Mouse (Mus musculus): ENCODE measurements around the gene Mllt3.
A peak's percentile ranks its signal among the peaks of the same experiment; 100 is the strongest.

The Mllt3 gene

DNA sequence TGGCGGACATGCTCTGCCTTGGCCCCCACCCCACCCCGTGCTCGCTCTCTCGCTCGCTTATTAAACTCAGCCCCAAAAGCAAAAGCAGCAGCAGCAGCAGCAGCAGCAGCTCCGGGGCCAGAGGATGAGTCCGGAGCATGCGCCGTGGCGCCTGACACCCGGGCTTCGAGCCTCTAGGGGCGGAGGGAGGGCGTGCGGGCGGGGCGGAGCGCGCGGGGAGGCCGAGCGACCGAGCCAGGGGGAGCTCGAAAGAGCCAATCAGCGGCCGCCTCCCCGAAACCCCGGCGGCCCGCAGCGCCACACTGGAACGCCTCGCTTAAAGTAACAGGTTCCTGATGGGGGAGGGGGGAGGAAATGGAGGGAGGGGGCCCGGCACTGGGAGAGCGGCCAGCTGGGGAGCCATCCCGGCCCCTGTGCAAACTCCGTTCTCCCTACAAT is at the start of gene Mllt3:
Mllt3 (minus strand) TSS at position 149 of the 438 bp plus-strand sequence.
- peak; percentile 95 for DNase-seq

DNA sequence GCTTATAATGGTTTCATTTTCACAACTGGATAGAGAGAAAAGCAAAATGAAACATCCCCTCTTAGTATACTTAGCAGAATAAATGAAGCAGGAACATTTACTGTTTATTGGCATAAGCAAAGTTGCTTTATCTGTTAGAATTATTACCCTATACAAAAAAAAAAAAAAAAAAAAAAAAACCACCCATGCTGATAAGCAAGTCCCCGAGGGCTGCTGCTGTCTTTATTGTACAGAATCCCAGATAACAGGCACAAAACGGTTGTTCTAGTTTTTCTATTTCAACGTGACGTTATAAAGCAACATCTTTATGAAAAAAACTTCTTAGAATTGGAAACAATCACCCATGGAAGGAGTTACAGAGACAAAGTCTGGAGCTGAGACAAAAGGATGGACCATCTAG is 49.2 kb upstream of the Mllt3 start:
- DNase-seq, result no peak

DNA sequence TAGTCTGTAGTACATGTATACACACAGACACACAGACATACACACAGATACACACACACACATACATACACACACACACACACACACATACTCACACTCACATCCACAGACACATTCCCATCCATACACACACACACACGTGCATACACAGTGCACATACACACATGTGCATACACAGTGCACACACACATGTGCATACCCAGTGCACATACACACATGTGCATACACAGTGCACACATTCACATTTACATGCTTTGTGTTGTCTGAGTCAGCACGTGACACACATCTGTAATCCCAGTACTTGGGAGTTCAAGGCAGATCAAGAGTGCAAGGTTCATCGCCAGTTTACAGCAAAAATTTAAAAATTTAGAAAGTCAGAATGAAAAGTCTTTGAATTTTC is 48.7 kb upstream of the Mllt3 start:
- no peak for DNase-seq

- DNase-seq, result no peak
Measured at GRCm38 (mm10) chr4:88081417-88081816, 48.3 kb upstream of the Mllt3 start.

- no peak for DNase-seq
Measured at GRCm38 (mm10) chr4:88078983-88079382, 45.8 kb upstream of the Mllt3 start.

DNA sequence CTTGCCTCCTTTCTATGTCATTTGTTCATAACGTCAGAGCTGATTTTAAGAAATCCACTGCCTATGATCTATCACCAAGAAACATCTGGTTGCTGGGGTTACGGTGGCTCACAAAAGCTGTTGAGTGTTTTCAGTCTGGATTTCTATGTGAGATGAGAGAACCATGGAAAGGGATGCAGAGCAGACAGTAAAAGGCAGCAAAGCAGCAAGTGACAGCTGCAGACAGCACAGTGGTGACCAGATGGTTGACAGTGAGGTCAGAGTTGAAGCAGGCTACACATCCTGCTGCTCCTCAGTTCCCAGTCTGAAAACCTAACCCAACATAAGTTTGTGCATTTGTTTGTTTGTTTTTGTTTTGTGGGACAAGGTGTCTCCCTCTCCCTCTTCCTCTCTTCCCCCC is 42.2 kb upstream of the Mllt3 start:
- DNase-seq, result no peak

- no peak for DNase-seq
Measured at GRCm38 (mm10) chr4:88046280-88046679, 13.1 kb upstream of the Mllt3 start.

DNA sequence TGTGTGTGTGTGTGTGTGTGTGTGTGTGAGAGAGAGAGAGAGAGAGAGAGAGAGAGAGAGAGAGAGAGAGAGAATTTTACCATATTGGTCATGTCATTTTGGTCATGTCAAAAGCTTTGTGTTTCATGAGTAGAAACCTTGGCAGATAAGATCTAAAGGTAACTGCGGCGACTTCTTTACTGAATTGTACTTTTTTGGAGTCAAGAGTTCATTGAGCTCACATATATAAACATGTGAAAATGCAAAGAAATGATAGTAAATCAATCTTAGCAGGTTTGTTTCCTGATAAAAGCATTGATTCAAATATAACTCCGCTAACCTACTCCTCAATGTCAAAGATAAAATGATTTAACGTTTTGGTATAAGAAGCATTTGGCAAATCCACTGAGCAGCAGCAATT is 12.0 kb upstream of the Mllt3 start:
- no peak for DNase-seq

GRCm38 (mm10) chr4:88035361-88035760 is 2.2 kb upstream of the Mllt3 start:
- DNase-seq, result peak; percentile 46

DNA sequence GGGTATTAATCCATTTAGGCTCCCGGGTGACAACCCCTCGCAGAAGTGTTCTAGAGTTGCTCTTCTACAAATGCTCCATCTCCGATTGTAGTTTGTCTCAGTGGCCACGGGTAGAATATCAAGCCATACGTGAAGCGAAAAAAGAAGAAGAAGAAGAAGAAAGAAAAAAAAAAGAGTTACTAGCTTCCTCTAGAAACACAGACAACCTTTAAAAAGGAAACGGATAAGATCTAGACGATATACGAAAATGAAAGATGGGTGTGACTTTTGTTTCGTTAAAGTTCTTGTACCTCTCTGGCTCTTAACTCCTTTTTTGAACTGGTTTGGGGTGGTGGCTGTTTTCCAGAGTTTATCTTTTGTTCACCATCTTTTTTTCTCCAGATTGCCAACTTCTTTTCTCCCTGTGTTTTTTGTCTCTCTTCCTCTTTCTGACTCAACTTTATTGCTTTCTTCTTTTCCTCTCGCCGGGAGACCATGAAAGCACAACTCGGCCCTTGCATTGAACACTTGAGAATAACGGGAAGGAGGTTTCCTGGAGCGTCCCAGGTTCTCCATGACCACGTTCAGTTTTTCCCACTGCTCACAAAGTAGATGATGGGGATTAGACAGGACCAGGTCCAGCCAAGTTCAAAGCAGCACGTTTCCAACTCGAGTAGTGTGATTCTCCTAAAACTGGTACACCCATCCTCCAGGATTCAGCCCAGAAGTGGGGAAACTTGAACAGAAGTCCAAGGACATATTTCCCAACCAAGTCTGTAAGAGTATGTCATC is 1.4 kb upstream of the Mllt3 start:
- DNase-seq, result no peak

- peak; percentile 31 for DNase-seq
Measured at GRCm38 (mm10) chr4:88033729-88034386, 694 bp upstream of the Mllt3 start.

GRCm38 (mm10) chr4:88032151-88033098 is 739 bp downstream of the Mllt3 start:
- DNase-seq, result peak; percentile 63

- peak; percentile 55 for DNase-seq
Measured at GRCm38 (mm10) chr4:88031211-88032150, 1.7 kb downstream of the Mllt3 start.

DNA sequence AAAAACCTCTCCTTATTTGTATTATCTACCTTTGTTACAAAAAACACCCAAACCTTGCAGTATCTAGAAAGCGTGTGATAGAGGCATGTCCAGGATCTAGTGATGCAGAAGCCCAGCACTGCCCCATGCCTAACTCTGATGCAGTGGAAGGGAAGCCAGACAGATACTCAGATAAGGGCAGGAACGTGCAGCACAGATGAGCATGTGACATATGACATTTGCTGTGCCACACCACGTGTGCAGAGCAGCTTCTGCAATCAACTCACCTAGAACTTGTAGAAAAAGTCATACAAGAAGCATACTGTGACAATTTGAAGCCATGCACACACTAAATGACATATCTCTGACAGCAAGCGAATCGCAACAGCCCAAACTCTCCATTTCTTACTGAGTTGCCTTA is 9.6 kb downstream of the Mllt3 start:
- no peak for DNase-seq

- DNase-seq, result no peak
Measured at GRCm38 (mm10) chr4:88022623-88023022, 10.5 kb downstream of the Mllt3 start.

GRCm38 (mm10) chr4:88020421-88020820 is 12.7 kb downstream of the Mllt3 start:
- DNase-seq, result no peak

GRCm38 (mm10) chr4:88019645-88020044 is 13.5 kb downstream of the Mllt3 start:
- no peak for DNase-seq

- no peak for DNase-seq
Measured at GRCm38 (mm10) chr4:88017452-88018350, 15.5 kb downstream of the Mllt3 start.

- no peak for DNase-seq
Measured at GRCm38 (mm10) chr4:88015765-88016164, 17.4 kb downstream of the Mllt3 start.

DNA sequence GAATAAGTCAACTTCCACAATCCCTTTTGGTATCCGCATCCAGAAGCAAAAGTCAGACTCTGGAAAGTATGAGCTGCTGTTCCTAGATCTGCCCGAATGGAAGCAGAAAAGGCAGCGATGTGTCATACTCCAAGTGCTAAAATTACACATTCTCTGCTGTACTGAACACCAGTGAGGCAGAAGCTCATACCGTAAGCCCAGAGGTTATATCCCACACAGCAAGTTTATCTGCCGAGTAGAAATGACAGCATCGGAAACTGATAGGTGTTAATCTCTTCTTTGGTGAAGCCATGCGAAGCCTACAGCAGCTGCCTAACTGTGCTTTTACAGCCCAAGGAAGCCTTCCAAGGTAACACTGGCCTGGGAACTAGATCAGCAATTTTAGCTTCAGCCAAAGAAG is 17.9 kb downstream of the Mllt3 start:
- DNase-seq, result no peak

- no peak for DNase-seq
Measured at GRCm38 (mm10) chr4:88012774-88013173, 20.4 kb downstream of the Mllt3 start.
